Mouse (Mus musculus) bone marrow, adult 2 months (tissue): ENCODE results near the gene Fcrl1.

Source experiments
- CTCF ChIP-seq: fragments of 200-500 bp; IDR thresholded peaks from 2 replicates; pipeline ENCODE4 v1.5.1; 2011; ENCODE audit warnings: low read length, control low read depth; ENCODE audit not compliant: control insufficient read depth, insufficient read depth
- POLR2A ChIP-seq: fragments of 200-500 bp; IDR thresholded peaks from 2 replicates; pipeline ENCODE4 v1.6.1; 2011; ENCODE audit warnings: low read depth, mild to moderate bottlenecking, control low read depth, low read length, borderline replicate concordance; ENCODE audit not compliant: control insufficient read depth

- TF ChIP-seq CTCF (no peak), POLR2A (no peak)
Measured at GRCm38 (mm10) chr3:87367511-87367910, 8.7 kb upstream of the Fcrl1 start.
